Mouse (Mus musculus) C2C12 (cell line): Measurements from ENCODE around the gene B430305J03Rik.

Experiments
- CTCF ChIP-seq: IDR thresholded peaks from one replicate; pipeline ENCODE4 v1.5.1; 2011; ENCODE audit not compliant: control insufficient read depth, insufficient read depth, insufficient read length
- USF1 ChIP-seq: IDR thresholded peaks from one replicate; pipeline ENCODE4 v1.6.1; 2011; ENCODE audit warnings: low read depth, mild to moderate bottlenecking, control low read depth, moderate library complexity

DNA sequence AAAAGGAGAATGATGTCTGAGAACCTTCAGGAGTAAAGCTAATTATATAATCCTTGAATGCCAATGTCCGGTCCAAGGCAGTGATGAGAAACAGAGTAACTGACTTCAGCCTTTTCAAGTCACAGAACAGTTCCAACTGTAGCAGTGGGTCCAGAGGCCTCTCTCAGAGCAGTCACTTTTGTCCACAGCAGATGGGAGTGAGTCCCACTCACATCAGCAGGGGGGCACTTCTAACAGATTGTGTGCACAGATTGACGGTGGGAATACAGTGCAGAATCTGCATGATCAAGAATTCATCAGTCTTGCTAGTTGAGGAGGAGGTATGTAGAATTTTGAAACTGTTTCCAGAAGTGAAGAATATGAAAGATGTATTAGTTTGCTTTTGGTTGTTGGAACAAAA lies 45.7 kb downstream of the B430305J03Rik start:
- TF ChIP-seq USF1 (no peak), CTCF (no peak)
